Mouse (Mus musculus): ENCODE results near the gene Prpf6. TPM values are rescaled to one million over a fixed set of nuclear protein-coding genes. Genes with fewer than 3 reads are reported as not detected.

Prpf6 gene
- 10 to 100 TPM; 34.3 to 42.6 (median 35.0) TPM for total RNA-seq (2022)

DNA sequence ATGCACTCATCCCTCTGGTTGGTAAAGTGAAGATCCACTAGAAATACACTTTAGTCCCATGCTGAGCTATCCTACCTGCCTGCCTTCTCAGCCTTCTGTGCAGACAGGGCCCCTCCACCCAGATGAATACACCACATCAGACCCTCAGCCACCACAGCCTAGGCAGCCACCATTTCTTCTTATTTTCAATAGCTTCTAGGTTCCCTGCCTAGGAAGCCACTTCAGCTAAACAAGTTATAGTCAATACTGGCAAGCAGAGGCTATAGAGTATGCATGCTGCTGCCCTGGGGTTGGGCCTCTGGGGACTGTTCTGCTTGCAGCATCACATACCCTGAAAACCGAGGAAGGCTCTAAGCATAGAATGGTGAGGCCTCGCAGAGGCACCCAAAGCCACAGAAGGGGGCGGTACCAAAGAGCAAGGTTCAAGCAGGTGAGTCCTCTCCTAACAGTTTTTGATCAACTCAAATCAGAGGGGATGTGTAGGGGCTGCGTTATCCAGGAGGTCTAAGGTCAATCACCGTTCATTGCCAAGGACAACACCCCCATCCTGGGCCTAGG, at the start of gene Prpf6:
Gene Prpf6 (plus strand): TSS at position 341 of the 558 bp plus-strand sequence.
- DNase-seq (ENCODE audit: low spot score), result no peak

DNA sequence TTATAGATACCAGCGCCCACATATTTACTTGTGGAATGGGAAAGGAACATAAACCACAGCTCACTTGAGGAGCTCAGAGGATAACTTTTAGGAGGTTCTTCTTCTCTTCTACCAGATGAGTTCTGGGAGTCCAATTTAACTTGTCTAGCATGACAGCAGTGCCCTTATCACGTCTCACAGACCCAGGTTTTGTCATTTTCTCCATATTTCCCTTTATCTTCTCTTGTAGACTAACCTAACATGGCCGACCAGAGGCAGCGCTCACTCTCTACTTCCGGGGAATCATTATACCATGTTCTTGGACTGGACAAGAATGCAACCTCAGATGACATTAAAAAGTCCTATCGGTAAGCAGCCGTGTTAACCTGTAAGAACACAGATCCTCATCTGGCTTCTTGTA, 45.5 kb upstream of the Prpf6 start:
- no peak for DNase-seq (ENCODE audit: low spot score)

DNA sequence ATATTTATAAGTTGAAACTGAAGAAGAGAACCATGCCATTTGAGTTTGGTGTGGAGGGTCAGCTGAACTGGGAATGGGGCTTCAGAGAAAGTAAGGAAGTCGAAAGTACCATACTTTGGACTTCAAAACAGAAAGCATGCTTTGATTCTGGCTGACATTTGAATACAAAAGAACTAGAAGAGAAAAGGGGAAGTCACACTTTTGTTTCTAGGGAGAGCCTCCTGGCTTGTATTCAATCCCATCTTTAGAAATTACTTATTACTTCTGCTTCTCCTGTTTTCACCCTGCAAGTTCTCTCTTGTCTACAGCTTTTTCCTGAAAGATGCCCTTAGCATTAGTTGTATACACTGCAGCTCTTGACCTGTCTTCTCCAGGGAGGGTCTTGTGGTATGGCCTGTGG, 43.4 kb upstream of the Prpf6 start:
- DNase-seq (ENCODE audit: low spot score), result no peak

DNA sequence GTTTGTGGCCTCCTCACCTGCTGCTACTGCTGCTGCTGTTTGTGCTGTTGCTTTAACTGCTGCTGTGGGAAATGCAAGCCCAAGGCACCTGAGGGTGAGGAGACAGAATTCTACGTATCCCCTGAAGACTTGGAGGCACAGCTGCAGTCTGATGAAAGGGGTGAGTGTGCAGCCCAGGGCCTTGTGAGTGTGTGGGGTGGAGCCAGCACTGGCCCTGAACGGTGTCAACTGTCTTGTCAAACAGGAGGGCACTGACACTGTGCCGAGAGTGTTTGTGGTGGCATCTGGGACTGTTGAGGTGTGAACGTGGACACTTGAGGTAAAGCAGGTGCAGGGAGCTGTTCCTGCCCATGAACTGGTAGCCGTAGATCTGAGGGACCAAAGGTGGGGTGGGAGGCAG, 43.0 kb upstream of the Prpf6 start:
- no peak for DNase-seq (ENCODE audit: low spot score)

DNA sequence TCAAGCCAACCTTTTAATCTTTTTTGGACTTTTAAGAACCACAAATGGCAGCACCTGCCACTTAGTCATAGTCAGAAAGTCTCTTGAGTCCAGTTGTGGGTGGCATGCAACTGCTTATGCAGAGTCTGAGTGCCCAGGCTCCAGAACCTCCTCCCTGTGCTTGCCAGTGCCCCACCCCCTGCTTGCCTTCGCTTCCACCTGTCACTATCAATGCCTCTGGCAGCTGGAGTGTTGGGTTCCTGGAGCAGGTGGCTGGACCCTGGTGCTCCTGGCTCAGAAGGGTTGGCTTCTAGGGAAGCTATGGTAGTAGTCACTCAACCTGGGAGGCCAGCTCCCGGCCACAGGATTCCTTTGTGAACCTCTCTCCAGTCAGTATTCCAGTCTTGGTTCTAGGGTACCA, 41.4 kb upstream of the Prpf6 start:
- no peak for DNase-seq (ENCODE audit: low spot score)

DNA sequence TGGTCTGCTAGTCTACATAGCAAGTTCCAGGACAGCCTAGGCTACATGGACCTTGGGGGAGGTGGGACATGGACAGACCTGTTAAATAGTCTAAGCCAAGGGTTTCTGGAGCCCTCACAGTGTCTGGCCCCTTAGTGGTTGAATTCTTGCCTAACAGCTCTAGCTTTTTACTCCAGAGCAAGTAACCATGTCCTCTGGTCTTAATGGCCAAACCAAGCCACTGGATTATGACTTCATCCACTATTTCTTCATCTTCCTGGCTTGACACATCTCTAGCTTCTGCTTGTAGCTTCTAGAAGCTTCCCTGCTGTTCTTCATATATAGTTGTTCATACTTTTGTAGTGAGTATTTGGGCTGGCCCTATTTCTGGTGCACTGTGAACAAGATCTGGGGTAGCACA, 37.9 kb upstream of the Prpf6 start:
- no peak for DNase-seq (ENCODE audit: low spot score)

DNA sequence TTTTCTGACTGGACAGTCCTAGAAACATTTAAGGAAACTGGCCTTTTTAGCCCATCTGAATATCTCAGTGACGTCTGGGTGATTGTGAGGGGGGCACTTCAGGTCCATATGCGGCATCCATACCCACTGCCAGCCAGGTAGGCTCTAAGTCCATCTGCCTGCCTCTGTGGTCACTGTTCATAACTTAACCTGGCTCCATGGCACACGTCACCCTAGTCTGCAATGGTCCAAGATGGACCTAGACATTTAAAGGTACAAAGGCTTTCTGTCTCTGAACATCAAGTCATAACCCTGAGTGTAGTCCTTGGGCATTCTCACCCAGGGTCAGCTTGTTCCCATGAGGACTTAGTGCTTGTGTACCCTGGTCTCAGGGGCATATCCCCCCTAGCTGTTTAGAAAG, 24.3 kb upstream of the Prpf6 start:
- DNase-seq (ENCODE audit: low spot score), result no peak

DNA sequence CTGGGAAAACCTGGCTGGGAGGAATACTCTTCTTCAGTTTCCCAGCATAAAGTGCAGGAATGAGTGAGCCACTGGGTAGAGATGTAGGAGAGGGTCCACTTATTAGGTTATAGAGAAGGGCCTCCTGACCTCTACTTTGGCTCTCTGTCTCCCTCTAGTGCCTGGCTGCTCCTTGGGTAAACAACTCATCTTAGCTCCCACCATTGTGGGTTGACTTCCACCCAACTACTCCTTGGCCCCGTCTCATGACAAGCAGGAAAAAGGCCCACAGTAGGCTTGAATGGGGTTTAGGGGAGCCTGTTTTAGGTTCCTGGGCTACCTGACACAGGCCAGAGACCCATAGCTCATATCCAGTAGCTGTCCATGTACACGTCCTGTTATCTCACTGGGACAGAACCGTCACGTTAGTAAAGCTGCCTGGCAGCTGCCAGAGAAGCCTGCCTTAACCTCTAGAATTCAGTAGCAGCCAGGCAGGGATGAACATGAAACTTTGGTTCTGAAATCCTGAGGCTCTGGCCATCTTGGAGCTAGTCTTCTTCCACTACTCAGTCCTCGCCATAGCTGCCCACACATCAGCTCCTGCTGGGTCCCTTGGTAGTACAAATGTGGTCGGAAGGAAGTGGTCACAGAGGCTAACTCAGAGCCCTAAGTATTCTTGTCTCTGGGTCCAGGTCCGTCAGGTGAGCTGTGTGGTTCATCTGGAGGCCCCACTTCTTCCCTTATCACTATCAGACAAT, 23.2 kb upstream of the Prpf6 start:
- peak; percentile 57 for DNase-seq (ENCODE audit: low spot score)

DNA sequence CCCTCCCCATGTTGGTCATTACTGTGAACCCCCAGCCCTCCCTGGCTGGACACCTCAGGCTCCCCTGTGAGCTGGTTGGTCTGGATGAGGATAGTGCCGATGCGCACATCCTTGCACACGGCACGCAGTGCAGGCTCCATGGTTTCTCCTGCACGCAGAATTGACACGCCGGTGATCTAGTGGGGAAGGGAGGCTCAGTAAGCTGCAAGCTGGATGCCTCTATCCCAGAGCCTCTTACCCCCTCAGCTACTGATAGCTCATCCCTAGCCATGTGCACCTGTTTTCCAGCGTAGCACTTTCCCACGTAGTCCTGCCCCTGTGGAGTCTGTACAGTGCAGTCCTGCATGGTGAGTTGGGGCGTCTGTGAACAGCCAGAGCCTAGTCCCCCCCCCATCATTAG, 21.8 kb upstream of the Prpf6 start:
- DNase-seq (ENCODE audit: low spot score), result no peak

DNA sequence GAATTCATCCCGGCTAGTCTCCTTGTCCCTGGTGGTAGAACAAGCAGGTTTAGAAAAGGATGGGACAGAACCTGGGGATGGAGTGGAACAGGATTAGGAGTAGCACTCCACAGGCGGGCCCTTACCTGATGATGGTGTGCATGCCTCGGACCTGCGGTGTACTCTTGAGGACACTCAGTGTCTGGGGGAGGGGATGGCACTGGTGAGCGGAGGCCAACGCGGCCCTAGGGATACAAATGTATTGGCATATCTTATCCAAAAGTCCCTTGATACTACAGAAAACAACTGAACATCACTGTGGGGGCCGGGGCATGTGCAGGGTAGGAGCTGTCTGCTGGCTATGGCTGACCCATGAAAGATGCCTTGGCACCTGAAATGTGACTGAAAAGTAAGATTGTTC, 21.3 kb upstream of the Prpf6 start:
- DNase-seq (ENCODE audit: low spot score), result no peak

DNA sequence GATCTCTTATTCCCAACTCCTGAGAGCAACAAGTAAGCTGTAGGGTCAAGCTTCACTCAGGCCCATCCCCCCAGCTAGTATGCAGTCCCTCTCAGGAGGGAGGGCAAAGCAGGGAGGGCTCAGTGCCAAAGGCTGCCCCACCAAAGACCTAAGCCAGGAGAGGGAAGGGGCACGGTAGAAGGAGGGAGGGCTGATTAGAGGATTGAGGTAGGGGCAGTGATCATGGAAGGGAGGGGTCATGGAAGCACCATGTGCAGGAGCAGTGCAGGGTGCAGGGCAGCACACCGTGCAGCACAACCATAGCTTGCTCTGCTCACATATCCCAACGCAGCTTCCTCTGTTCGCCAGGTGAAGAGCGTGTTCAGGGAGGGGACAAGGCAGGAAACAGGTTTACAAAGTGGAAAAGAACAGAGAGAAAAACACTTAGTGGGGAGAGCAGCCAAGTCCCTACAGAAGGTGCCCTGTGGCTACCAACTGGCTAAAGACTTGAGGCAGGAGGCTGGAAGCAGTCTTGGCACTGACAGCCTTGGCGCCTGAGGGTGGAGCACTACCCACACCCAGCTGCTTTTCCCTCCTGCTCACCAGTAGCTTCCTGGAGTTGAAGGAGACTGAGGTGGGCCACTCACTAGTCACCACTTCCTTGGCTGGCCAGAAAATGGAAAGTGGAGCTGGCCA, 20.6 kb upstream of the Prpf6 start:
- no peak for DNase-seq (ENCODE audit: low spot score)

DNA sequence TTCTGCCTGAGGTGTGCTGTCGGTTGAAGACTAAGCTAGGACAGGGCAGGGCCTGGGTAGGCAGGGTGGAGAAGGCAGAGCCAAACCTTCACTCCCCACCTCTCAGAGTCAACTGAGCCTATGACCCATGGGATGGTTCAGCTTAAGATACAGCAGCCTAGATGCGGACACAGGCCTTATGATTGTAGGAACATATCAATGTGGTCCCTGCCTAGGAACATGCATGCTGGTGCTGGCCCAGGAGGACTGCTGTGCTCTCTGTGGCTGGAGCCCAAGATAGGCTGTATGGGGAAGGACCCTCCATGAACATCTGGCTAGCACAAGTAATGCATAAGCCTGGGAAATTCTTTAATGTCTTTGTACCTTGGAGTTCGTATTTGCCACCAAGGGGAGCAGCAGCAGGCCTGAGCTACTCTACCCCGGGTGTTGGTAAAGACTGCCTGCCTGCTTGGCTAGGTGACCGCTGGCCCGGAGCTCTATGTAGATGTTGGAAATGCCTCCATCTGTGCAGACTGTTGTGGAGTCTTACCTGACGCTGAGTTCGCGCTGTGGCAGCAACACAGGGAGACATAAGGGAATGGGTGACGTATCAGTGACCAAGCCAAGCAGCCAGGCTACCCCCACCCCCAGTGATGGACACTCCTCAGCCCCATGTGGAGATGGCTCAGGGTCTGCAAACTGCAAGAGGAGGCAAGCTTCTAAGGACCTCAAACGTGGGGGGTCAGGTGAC, 19.6 kb upstream of the Prpf6 start:
- no peak for DNase-seq (ENCODE audit: low spot score)

DNA sequence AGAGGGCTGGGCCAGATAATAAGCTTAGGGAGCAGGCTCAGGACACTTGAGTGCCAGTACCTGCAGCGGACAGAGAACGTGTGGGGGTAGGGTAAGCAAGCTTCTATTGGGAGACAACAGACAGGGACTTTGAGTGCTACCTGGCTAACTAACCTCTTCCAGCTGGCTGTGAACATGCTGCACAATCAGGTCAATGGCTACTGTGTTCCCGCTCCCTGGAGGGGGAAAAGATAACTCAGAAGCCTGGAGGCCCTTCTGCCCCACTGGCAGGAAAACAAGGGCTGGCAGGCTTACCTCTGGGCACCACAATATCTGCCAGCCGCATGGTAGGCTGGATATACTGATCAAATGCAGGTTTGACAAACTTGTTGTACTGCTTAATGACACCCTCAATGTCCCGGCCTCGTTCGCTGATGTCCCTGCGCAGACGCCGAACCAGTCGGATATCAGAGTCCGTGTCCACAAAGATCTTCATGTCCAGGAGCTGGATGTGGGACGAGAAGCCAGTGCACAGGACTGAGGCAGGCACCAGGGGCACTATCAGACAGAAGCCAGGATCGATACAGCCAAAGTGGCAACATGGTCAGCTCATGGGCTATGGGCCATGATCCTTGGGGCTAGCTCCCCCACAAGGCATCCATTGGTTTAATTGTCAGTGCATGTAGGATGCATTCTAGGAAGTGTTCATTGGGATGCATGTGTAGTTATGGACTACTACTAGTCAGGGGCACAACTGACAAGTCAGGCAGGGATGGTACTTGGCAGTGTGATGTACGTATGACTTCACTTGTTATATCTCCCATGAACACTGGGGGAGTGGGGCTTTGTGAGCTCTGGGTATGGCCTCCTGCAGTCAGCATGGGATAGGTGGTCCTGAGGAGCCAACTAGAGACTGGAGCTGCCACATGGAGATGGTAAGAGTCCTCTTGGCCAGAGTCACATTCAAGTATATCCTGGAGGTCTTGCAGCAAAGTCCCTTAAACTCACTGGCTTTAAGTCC, 18.4 kb upstream of the Prpf6 start:
- peak; percentile 35 for DNase-seq (ENCODE audit: low spot score)

DNA sequence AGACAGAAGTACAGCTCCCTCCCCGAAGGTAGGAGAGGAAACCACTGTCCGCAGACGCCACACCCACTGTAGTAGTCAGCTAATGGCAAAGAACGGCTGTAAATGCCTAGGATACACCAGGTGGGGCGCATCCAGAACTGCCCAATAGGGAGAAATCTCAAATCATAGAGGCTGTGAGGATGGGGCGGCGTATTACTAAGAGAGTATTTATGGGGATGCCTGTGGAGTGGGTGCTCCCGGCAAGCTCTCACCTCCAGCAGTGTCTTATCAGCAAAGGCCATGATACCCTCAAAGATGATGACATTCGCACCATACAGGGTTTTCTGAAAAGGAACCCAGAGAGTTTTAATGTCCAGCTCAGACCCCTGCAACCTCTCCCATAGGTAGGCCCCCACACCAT, 17.7 kb upstream of the Prpf6 start:
- DNase-seq (ENCODE audit: low spot score), result no peak

DNA sequence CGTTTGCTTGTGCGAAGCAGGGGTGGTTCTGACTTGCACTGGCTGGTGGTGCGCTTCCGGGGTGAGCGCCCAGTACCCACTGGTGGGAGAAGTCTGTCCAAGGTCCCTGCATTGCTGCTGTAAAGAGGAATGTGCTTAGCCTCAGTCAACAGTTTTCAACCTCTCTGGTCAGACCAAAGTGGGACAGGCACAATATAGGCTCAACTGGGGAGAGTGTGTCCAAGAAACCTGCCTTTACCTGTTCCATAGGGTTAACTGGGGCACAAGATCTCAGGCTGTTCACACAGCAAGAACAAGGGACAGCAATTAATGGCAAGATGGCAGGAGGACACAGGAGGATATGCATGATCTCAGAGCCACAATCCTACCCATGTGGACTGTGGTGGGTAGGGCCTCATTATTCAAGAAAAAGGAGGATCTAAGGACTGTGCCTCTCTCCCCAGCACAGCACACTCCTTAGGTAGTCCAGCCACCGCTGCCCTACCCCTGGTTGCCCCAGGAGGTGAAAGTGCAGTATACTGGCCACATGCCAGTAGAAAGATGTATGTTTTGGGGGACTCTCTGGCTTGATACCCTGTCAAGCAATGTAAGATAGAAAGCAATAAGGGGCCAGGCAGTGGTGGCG, 16.6 kb upstream of the Prpf6 start:
- DNase-seq (ENCODE audit: low spot score), result no peak

DNA sequence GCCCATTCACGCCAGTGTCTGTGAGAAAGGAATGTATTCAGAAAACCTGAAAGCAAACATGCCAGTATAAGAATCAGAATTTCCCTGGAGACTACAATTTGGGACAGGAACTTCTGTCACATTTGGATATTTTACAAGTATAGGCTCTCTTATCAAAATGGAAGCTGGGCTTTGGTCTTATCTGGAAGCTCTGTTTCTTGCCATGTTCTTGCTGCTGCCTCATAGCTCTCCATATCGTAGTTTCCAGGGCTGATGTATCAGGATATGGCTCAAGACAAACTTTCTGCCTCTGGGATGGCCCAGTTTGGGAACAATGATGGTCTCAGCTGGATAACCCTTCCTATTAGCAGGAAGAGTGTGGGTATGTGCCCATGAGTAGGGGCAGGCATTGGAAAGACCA, 15.1 kb upstream of the Prpf6 start:
- DNase-seq (ENCODE audit: low spot score), result no peak

DNA sequence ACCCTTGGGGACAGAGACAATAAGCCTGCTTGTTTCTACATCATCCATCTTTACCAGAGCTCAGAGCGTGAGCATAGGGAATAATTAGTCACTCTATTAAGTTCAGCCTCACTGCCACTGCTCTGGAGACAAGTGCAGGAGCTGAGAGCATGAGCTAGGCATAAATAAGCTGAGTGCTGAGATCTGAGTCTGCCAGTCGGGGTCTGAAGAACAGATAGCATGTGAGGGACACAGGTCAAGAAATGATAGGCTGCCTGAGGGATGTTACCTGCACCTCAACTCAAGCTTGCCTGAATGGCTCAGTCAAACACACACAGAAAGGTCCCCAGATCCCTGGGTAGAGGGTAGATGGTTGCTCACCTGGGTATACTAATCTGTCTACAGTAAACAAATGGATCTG, 14.5 kb upstream of the Prpf6 start:
- DNase-seq (ENCODE audit: low spot score), result no peak

DNA sequence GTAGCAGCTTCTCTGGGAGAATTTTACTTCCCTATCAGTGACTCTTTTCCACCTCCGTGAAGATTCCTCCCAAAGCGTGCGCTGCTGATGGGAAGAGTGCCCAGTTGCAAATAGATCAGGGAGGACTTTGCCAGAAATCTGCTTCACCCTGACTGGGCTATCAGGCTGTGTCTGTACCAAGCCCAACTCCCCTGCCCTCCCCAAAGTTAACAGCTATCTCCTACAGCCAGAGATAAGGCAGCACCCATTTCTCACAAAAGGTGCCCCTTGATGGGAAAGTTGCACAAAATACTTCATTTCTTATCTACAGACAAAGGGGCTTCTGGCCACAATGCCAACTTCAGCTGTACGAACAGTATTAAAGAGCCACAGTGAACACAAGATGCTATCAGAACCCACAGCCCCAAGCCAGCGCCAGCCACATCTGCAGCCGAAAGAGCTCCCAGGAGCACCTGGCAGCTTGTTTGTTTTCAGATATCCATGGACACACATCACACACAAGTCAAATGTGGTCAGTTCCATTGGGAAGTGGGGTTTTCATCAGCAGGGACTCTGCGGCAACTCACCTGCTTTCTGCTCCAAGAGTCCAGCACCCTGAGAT, 13.6 kb upstream of the Prpf6 start:
- no peak for DNase-seq (ENCODE audit: low spot score)

DNA sequence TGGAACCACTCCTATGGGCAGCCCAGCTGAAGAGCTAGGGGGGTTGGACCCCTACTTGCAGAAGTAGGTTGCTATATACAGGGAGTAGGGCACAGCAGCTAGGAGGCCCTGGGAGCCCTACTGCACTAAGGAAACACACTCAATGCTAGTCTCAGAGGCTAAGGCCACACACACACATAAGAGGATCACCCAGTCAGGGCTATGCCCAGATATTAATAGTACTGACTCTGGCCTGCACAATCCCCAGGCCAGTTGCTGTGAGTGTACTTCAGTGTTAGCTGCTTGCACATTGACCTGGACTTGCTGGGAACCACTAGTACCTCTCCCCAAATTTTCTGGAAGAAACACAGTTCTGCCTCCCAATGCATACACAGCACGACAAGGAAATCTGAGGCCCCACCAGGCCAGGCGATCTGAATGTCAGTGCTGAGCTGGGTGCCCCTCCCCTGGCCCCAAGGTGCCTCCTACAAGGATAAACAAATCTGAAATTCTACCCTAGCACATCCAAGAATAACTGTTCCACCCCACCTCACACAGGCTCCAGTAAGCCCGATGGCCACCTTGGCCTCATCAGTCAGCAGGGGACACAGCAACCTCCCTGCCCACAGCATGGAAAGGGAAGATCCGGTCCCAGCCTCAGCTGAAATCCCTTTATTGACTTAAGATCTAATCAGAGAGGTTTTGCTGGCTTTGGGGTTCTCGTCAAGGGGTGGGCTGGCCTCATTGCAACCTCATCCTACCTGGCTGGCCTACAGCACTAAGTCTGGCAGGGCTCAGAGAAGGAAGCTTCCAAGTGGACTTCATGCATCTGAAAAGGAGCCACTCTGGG, 12.7 kb upstream of the Prpf6 start:
- DNase-seq (ENCODE audit: low spot score), result no peak

DNA sequence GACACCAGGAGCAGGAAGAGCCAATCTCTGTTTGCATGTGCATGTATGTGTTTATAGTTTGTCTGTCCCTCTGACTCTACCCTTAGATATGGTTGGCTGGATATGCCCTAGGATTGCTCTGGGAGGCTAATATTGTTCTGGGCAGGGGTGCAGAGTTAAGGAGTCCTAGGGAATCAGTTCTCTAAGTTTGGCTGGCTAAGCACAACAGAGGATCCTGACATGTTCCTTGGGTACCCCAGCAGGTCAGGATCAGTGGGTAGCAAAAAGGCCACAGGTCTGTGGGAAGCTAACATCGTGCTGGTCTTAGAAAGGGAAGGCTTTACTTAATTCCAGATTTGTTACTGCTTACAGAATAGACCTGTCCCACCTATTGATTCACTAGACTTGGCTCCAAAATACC, 12.0 kb upstream of the Prpf6 start:
- DNase-seq (ENCODE audit: low spot score), result no peak

Data from heart, adult 8-10 months (tissue).